Mouse (Mus musculus): ENCODE measurements around the gene Gm10310.
"Not testable (repeated sequence)": the region's sequence is repeated elsewhere in the genome, so short reads cannot be mapped to it uniquely, and the experiment has no call there.

DNA sequence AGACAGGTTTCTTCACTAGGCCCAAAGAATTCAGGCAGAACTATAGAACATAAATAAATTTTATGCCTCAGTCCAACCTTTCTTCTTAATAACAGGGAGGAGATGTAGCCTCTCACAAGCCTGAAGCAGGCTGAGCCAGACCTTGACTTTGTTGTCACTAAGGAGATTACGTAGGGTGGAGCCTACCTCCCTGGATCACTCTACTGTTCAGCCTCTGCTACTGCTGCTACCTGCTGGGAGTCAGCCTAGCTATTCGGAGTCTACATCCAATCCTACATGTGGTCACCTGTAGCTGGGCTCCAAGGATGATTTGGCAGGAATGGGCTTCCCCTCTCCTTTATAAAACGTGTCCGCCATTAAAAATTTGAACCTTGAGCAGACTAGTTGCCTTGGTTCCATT lies 20.5 kb upstream of the Gm10310 start:
- not testable (repeated sequence) for TF ChIP-seq TBP (conservative IDR thresholded peaks at IDR 0.05; ENCODE audit: low read depth, low read length); E2F4 (IDR thresholded peaks at IDR 0.05; ENCODE audit: insufficient replicate concordance, low read depth, low read length); ELF1 (IDR thresholded peaks at IDR 0.05; ENCODE audit: low read depth, low read length); POLR2AphosphoS2 (IDR thresholded peaks at IDR 0.05; ENCODE audit: low read depth, low read length); USF1 (IDR thresholded peaks at IDR 0.05; ENCODE audit: low read depth, low read length); POLR2A (IDR thresholded peaks at IDR 0.05; ENCODE audit: low read depth, low read length); HCFC1 (IDR thresholded peaks at IDR 0.05; ENCODE audit: low read depth, low read length); CTCF (conservative IDR thresholded peaks at IDR 0.05 in 1 of 2, IDR thresholded peaks at IDR 0.05 in 1 of 2; ENCODE audit: low read depth in 2 of 2, low read length in 2 of 2); GABPA (IDR thresholded peaks at IDR 0.05; ENCODE audit: insufficient replicate concordance, low read depth, low read length); RAD21 (IDR thresholded peaks at IDR 0.05; ENCODE audit: low read depth, low read length); MAFK (IDR thresholded peaks at IDR 0.05; ENCODE audit: insufficient replicate concordance, low read length); EP300 (IDR thresholded peaks at IDR 0.05; ENCODE audit: low read length); MXI1 (IDR thresholded peaks at IDR 0.05; ENCODE audit: low read depth, low read length)
